Mouse (Mus musculus): ENCODE measurements around the gene Opn5. TPM values are rescaled to one million over a fixed set of nuclear protein-coding genes. Genes with fewer than 3 reads are reported as not detected.
A peak's percentile ranks its signal among the peaks of the same experiment; 100 is the strongest.

The Opn5 gene
- not detected in 2 replicates for polyA plus RNA-seq (2015; fragmentation: Nextera tagmentation; extraction: Ambion mirVana)

- DNase-seq (ENCODE audit: low spot score), result no peak
Observed at GRCm38 (mm10) chr17:42611295-42611694, at the start of gene Opn5. Gene Opn5 (minus strand): TSS chr17:42611395.

- peak; percentile 51 for DNase-seq (ENCODE audit: low spot score)
Observed at GRCm38 (mm10) chr17:42658634-42659422, 47.6 kb upstream of the Opn5 start.

GRCm38 (mm10) chr17:42643416-42643815, 32.2 kb upstream of the Opn5 start:
- DNase-seq (ENCODE audit: low spot score), result no peak

GRCm38 (mm10) chr17:42630206-42630605, 19.0 kb upstream of the Opn5 start:
- DNase-seq (ENCODE audit: low spot score), result no peak

GRCm38 (mm10) chr17:42613043-42613737, 2.0 kb upstream of the Opn5 start:
- peak; percentile 16 for DNase-seq (ENCODE audit: low spot score)

GRCm38 (mm10) chr17:42608270-42608669, 2.9 kb downstream of the Opn5 start:
- DNase-seq (ENCODE audit: low spot score), result no peak

- peak; percentile 16 for DNase-seq (ENCODE audit: low spot score)
Observed at GRCm38 (mm10) chr17:42602829-42603784, 8.1 kb downstream of the Opn5 start.

GRCm38 (mm10) chr17:42586486-42586885, 24.7 kb downstream of the Opn5 start:
- DNase-seq (ENCODE audit: low spot score), result no peak

- no peak for DNase-seq (ENCODE audit: low spot score)
Observed at GRCm38 (mm10) chr17:42583029-42583331, 28.2 kb downstream of the Opn5 start.

GRCm38 (mm10) chr17:42582281-42583028, 28.7 kb downstream of the Opn5 start:
- no peak for DNase-seq (ENCODE audit: low spot score)

GRCm38 (mm10) chr17:42580623-42581022, 30.6 kb downstream of the Opn5 start:
- DNase-seq (ENCODE audit: low spot score), result no peak

- DNase-seq (ENCODE audit: low spot score), result no peak
Observed at GRCm38 (mm10) chr17:42580196-42580595, 31.0 kb downstream of the Opn5 start.

GRCm38 (mm10) chr17:42576671-42577168, 34.5 kb downstream of the Opn5 start:
- DNase-seq (ENCODE audit: low spot score), result no peak

GRCm38 (mm10) chr17:42573786-42574185, 37.4 kb downstream of the Opn5 start:
- no peak for DNase-seq (ENCODE audit: low spot score)

GRCm38 (mm10) chr17:42549578-42549977, 61.6 kb downstream of the Opn5 start:
- no peak for DNase-seq (ENCODE audit: low spot score)

- no peak for DNase-seq (ENCODE audit: low spot score)
Observed at GRCm38 (mm10) chr17:42530147-42530546, 81.0 kb downstream of the Opn5 start.

- DNase-seq (ENCODE audit: low spot score), result no peak
Observed at GRCm38 (mm10) chr17:42509356-42510262, 101.6 kb downstream of the Opn5 start.
